Mouse (Mus musculus) thymus, adult 2 months (tissue): ENCODE measurements around the gene Taf12. TPM values are rescaled to one million over a fixed set of nuclear protein-coding genes. Genes with fewer than 3 reads are reported as not detected.

ENCODE experiments used
- DNase-seq: peaks from one replicate; pipeline ENCODE4 v3.0.0; 2021
- H3K27ac ChIP-seq: fragments of 200-500 bp; 2 replicates; pipeline ENCODE4 v1.5.1; 2012; ENCODE audit warnings: low read length, control low read depth; ENCODE audit not compliant: control insufficient read depth, insufficient read depth
- H3K27me3 ChIP-seq: fragments of 200-500 bp; 2 replicates; pipeline ENCODE4 v1.6.1; 2012; ENCODE audit warnings: mild to moderate bottlenecking, low read length, moderate library complexity, mixed read lengths; ENCODE audit not compliant: control insufficient read depth, insufficient read depth
- H3K36me3 ChIP-seq: fragments of 200-500 bp; 2 replicates; pipeline ENCODE4 v1.6.1; 2012; ENCODE audit warnings: mild to moderate bottlenecking, low read length, moderate library complexity; ENCODE audit not compliant: control insufficient read depth, insufficient read depth
- H3K4me1 ChIP-seq: fragments of 200-500 bp; replicated peaks from 2 replicates; pipeline ENCODE4 v1.6.1; 2012; ENCODE audit warnings: low read length; ENCODE audit not compliant: control insufficient read depth, insufficient read depth
- H3K4me3 ChIP-seq: fragments of 200-500 bp; 2 replicates; pipeline ENCODE4 v1.5.1; 2012; ENCODE audit warnings: mild to moderate bottlenecking, low read length, control low read depth, moderate library complexity; ENCODE audit not compliant: control insufficient read depth, insufficient read depth
- CTCF ChIP-seq: fragments of 200-500 bp; IDR thresholded peaks from 2 replicates; pipeline ENCODE4 v1.5.1; 2012; ENCODE audit warnings: mild to moderate bottlenecking, control low read depth, low read length, moderate library complexity, borderline replicate concordance; ENCODE audit not compliant: control insufficient read depth, poor library complexity, insufficient read depth; ENCODE audit errors: extremely low read depth
- POLR2A ChIP-seq: fragments of 200-500 bp; IDR thresholded peaks from 2 replicates; pipeline ENCODE4 v1.6.1; 2012; ENCODE audit warnings: mild to moderate bottlenecking, low read length, control low read depth, moderate library complexity; ENCODE audit not compliant: control insufficient read depth, poor library complexity, insufficient read depth; ENCODE audit errors: extremely low read depth
- WGBS: fragments of 180-500 bp; shearing (Covaris S2); methylation state at CpG from one replicate; pipeline ENCODE4 v1.1.7; 2018; 5-methylcytosine and 5-hydroxymethylcytosine counted together
- polyA plus RNA-seq: library from polyadenylated mRNA; depleted of rRNA; stranded (reverse); fragments of >200 nt; gene quantifications from 2 replicates; pipeline ENCODE4 v1.2.3, GENCODE M21; 2012; rRNA removed

The Taf12 gene
- 13.7 and 17.2 TPM in 2 replicates for polyA plus RNA-seq

GRCm38 (mm10) chr4:132274156-132274862, at the start of gene Taf12:
Gene Taf12, plus strand, starts transcription at chr4:132274375.
- TF ChIP-seq POLR2A, result peak; percentile 100
- TF ChIP-seq CTCF, result no peak
- peak within 1 kb of the TSS; percentile 83 for H3K27ac ChIP-seq
- peak; percentile 91 for DNase-seq
- H3K4me3 ChIP-seq, result peak within 1 kb of the TSS; percentile 73
- H3K36me3 ChIP-seq, result no peaks in the 10 kb centered on the region
- H3K4me1 ChIP-seq, result 0 out of 2 replicates have a peak, but pooled peaks cover 7% of the 10 kb centered on the region
- H3K27me3 ChIP-seq, result no peaks in the 10 kb centered on the region
- under 1% methylated on average over 48 of the region's 48 CpGs for WGBS

GRCm38 (mm10) chr4:132230422-132230821, 43.8 kb upstream of the Taf12 start:
- Histone ChIP-seq H3K36me3 (peaks cover 98% of the 10 kb centered on the region), H3K4me1 (no peaks in the 10 kb centered on the region), H3K27ac (no peak overlapping the region), H3K4me3 (no peak overlapping the region), H3K27me3 (no peaks in the 10 kb centered on the region)
- 96% methylated on average over 5 of the region's 5 CpGs for WGBS
- DNase-seq, result no peak
- TF ChIP-seq CTCF, result no peak
- no peak for TF ChIP-seq POLR2A

GRCm38 (mm10) chr4:132234710-132235109, 39.5 kb upstream of the Taf12 start:
- no peaks in the 10 kb centered on the region for H3K4me1 ChIP-seq
- H3K36me3 ChIP-seq, result peaks cover 91% of the 10 kb centered on the region
- TF ChIP-seq CTCF, result no peak
- no peak for TF ChIP-seq POLR2A
- H3K27me3 ChIP-seq, result no peaks in the 10 kb centered on the region
- no peak for DNase-seq
- no peak overlapping the region for H3K27ac ChIP-seq
- 87% methylated on average over 8 of the region's 8 CpGs for WGBS
- H3K4me3 ChIP-seq, result no peak overlapping the region

GRCm38 (mm10) chr4:132238356-132238755, 35.8 kb upstream of the Taf12 start:
- no peak for DNase-seq
- Histone ChIP-seq H3K36me3 (peaks cover 79% of the 10 kb centered on the region), H3K4me3 (no peak overlapping the region), H3K27ac (no peak overlapping the region), H3K4me1 (no peaks in the 10 kb centered on the region), H3K27me3 (no peaks in the 10 kb centered on the region)
- 89% methylated on average over 4 of the region's 4 CpGs for WGBS
- no peak for TF ChIP-seq CTCF

GRCm38 (mm10) chr4:132240367-132240766, 33.8 kb upstream of the Taf12 start:
- peaks cover 1% of the 10 kb centered on the region; the same call in 1 of the 2 replicates for H3K4me1 ChIP-seq
- 92% methylated on average over 3 of the region's 3 CpGs for WGBS
- H3K27me3 ChIP-seq, result no peaks in the 10 kb centered on the region
- H3K27ac ChIP-seq, result no peak overlapping the region
- no peak overlapping the region for H3K4me3 ChIP-seq
- peaks cover 66% of the 10 kb centered on the region for H3K36me3 ChIP-seq
- no peak for DNase-seq
- TF ChIP-seq CTCF, result no peak
- TF ChIP-seq POLR2A, result no peak

GRCm38 (mm10) chr4:132241208-132241607, 33.0 kb upstream of the Taf12 start:
- no peak for DNase-seq

GRCm38 (mm10) chr4:132245643-132246042, 28.5 kb upstream of the Taf12 start:
- WGBS, result 92% methylated on average over 3 of the region's 3 CpGs

More at GRCm38 (mm10) chr4:132241208-132241607, 33.0 kb upstream of the Taf12 start:
- Histone ChIP-seq H3K27me3 (no peaks in the 10 kb centered on the region), H3K27ac (no peak overlapping the region), H3K4me3 (no peak overlapping the region), H3K4me1 (peaks cover 3% of the 10 kb centered on the region; the same call in 1 of the 2 replicates), H3K36me3 (peaks cover 66% of the 10 kb centered on the region)
- TF ChIP-seq POLR2A (no peak), CTCF (no peak)
- 93% methylated on average over 3 of the region's 3 CpGs for WGBS

More at GRCm38 (mm10) chr4:132245643-132246042, 28.5 kb upstream of the Taf12 start:
- Histone ChIP-seq H3K4me3 (no peak overlapping the region), H3K27ac (peak overlapping the region; percentile 56), H3K4me1 (peaks cover 3% of the 10 kb centered on the region; the same call in 1 of the 2 replicates), H3K36me3 (peaks cover 54% of the 10 kb centered on the region), H3K27me3 (no peaks in the 10 kb centered on the region)
- DNase-seq, result no peak
- TF ChIP-seq POLR2A, result no peak
- no peak for TF ChIP-seq CTCF
